Mouse (Mus musculus): ENCODE results near the gene Auh.

DNA sequence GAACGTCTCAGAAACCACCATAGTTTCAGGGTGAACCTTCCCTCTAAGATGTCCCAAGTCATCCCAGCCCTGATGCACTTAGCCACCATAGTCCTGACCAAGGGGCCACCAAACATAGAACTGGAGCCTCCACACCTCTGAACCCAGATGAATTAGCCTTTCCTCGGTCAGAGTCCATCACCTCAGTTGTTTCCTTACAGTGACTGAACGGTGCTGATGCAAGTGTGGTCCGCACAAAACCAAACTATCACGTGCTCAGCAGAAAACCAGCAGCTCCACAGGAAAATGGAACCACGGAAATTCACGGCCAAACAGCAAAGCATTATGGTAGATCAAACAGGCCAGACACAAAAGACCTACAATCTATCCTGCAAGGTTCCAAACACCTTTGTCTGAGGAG is 15.6 kb downstream of the Auh start:
- TF ChIP-seq USF1 (IDR thresholded peaks at IDR 0.05; ENCODE audit: low read depth, low read length) (no peak), KAT2A (conservative IDR thresholded peaks at IDR 0.05; ENCODE audit: low read depth, low read length) (no peak), CTCF (IDR thresholded peaks at IDR 0.05 in 2 of 3, conservative IDR thresholded peaks at IDR 0.05 in 1 of 3; ENCODE audit: control insufficient read depth in 1 of 3, insufficient read depth in 1 of 3, low read depth in 2 of 3, low read length in 3 of 3, poor library complexity in 1 of 3, severe bottlenecking in 1 of 3) (no peak), MXI1 (IDR thresholded peaks at IDR 0.05; ENCODE audit: low read depth, low read length) (no peak)
